ENCODE assay signal across 34 mouse cellular contexts in the genomic region with DNA sequence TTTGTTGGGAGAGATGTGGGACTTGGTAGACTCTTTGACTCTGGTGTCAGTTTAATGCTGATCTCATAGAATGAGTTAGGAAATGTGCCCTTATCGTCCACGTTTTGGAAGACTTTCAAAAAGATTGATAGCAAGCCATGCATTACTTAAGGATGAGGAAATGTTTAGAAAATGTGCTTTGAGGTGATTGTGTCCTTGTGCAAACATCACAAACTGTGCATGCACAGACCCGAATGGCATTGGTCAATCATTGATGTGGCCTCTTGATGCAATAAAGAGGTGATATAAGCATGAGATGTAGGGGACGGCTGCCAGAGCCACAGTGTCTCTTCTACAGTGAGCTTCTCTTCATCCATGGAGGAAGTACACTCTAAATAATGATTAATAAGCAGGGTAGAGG. TPM values are rescaled to one million over a fixed set of nuclear protein-coding genes. Genes with fewer than 3 reads are reported as not detected.
DNase-seq lines count a peak whose midpoint lies in the region; ATAC-seq and TF ChIP-seq lines count a peak whose summit lies in the region.
"Had no signal": no experiment of that assay in that cellular context is flagged by ENCODE, and none has a peak within 500 bp of the region (broad histone marks: within the 10 kb centered on the region; RNA-seq: fewer than 3 reads in every experiment).

No protein-coding gene starts in this region.

- H3K4me1 ChIP-seq in liver, adult 2 months (ENCODE audit: control insufficient read depth, insufficient read depth, low read length) = peaks cover 9% of the 10 kb centered on the region
- H3K4me1 ChIP-seq in liver, embryonic 12.5 days = no peaks in the 10 kb centered on the region
- 0 out of 2 replicates have a peak, but pooled peaks cover 5% of the 10 kb centered on the region for H3K4me1 ChIP-seq in liver, postnatal 0 days (ENCODE audit: insufficient read depth)
- peaks cover 18% of the 10 kb centered on the region for H3K4me1 ChIP-seq in thymus, adult 2 months (replicated peaks; ENCODE audit: control insufficient read depth, insufficient read depth, low read length)
- H3K4me1 ChIP-seq: embryonic facial prominence, embryonic 15.5 days; forebrain, embryonic 12.5 days; heart, embryonic 12.5 days; midbrain, embryonic 15.5 days; neural tube, embryonic 15.5 days; stomach, embryonic 15.5 days had no signal

- H3K4me2 ChIP-seq in liver, embryonic 12.5 days = no peak overlapping the region
- no peak overlapping the region for H3K4me2 ChIP-seq in liver, postnatal 0 days (ENCODE audit: low read depth, low read length)
- H3K4me2 ChIP-seq: embryonic facial prominence, embryonic 15.5 days; forebrain, embryonic 12.5 days; heart, embryonic 12.5 days; hindbrain, embryonic 13.5 days; limb, embryonic 15.5 days; lung, embryonic 14.5 days; midbrain, embryonic 15.5 days; neural tube, embryonic 15.5 days; stomach, embryonic 15.5 days had no signal

- 11% methylated on average over 4 of the region's 4 CpGs for WGBS in liver, adult 2 months
- WGBS in liver, embryonic 12.5 days (ENCODE audit: insufficient replicate concordance) = 54% methylated on average over 4 of the region's 4 CpGs
- 32% methylated on average over 4 of the region's 4 CpGs for WGBS in liver, postnatal 0 days (ENCODE audit: insufficient replicate concordance)
- 85% methylated on average over 4 of the region's 4 CpGs for WGBS in thymus, adult 2 months

- no peak overlapping the region for H3K27ac ChIP-seq in liver, adult 2 months (replicated peaks; ENCODE audit: insufficient read depth, low read depth, low read length)
- no peak overlapping the region for H3K27ac ChIP-seq in liver, embryonic 12.5 days
- H3K27ac ChIP-seq in liver, postnatal 0 days (ENCODE audit: low read depth) = no peak overlapping the region
- H3K27ac ChIP-seq in thymus, adult 2 months (ENCODE audit: control insufficient read depth, insufficient read depth, low read length) = no peak overlapping the region
- no peak overlapping the region for H3K27ac ChIP-seq in gastrocnemius, adult 2 months
- H3K27ac ChIP-seq: embryonic facial prominence, embryonic 10.5 days; embryonic facial prominence, embryonic 15.5 days; forebrain, embryonic 12.5 days; heart, adult 2 months; hindbrain, embryonic 13.5 days; layer of hippocampus, adult 2 months; limb, embryonic 10.5 days; limb, embryonic 15.5 days; midbrain, embryonic 10.5 days; midbrain, embryonic 15.5 days; neural tube, embryonic 15.5 days; stomach, embryonic 15.5 days had no signal

- no peak for TF ChIP-seq CTCF in liver, adult 2 months (IDR thresholded peaks at IDR 0.05; ENCODE audit: low read depth, low read length)
- no peak for TF ChIP-seq CTCF in liver, postnatal 0 days (IDR thresholded peaks at IDR 0.05; ENCODE audit: low read depth)
- TF ChIP-seq CTCF in thymus, adult 2 months (IDR thresholded peaks at IDR 0.05; ENCODE audit: borderline replicate concordance, control insufficient read depth, extremely low read depth, insufficient read depth, low read length, poor library complexity) = no peak
- TF ChIP-seq CTCF in gastrocnemius, adult 2 months (IDR thresholded peaks at IDR 0.05) = no peak

- H3K79me2 ChIP-seq in liver, adult 2 months (ENCODE audit: control insufficient read depth, insufficient read depth, low read length) = no peaks in the 10 kb centered on the region

- no peak for ATAC-seq in liver, embryonic 12.5 days
- peak; percentile 91 for ATAC-seq in liver, postnatal 0 days
- ATAC-seq: CD4-positive, CD25-positive, alpha-beta regulatory T cell, adult 4 months; forebrain, postnatal 0 days; midbrain, embryonic 15.5 days had no signal

- DNase-seq in liver, adult 2 months (ENCODE audit: extremely low read depth, low read depth, low spot score) = peak; percentile 51
- DNase-seq in urinary bladder, postnatal 36 days (ENCODE audit: low spot score in 2 of 2) = peak; percentile 26 to 39
- DNase-seq in urinary bladder, postnatal 10 days (ENCODE audit: low spot score) = no peak
- DNase-seq in liver, postnatal 0 days = peak; percentile 34
- DNase-seq in gastrocnemius, postnatal 25 days = no peak
- no peak for DNase-seq in thymus, adult 2 months
- no peak for DNase-seq in gastrocnemius, adult 2 months
- DNase-seq: adrenal gland, postnatal 36 days; cerebellum, adult 18-20 months; cerebellum, postnatal 14 days; forebrain, postnatal 0 days; gastrocnemius, postnatal 14 days; heart, adult 2 months; heart, postnatal 4 days; kidney, adult 2 months; kidney, postnatal 36 days; lung, embryonic 14.5 days; retina, postnatal 1 day; right cerebral cortex, postnatal 14 days; thymus, postnatal 25 days had no signal

- H3K36me3 ChIP-seq in liver, adult 2 months (ENCODE audit: control insufficient read depth, insufficient read depth, low read length) = no peaks in the 10 kb centered on the region
- no peaks in the 10 kb centered on the region for H3K36me3 ChIP-seq in liver, embryonic 12.5 days
- H3K36me3 ChIP-seq in liver, postnatal 0 days (replicated peaks; ENCODE audit: insufficient read depth, low read length) = no peaks in the 10 kb centered on the region
- no peaks in the 10 kb centered on the region for H3K36me3 ChIP-seq in thymus, adult 2 months (ENCODE audit: control insufficient read depth, insufficient read depth, low read length)
- H3K36me3 ChIP-seq: embryonic facial prominence, embryonic 10.5 days; embryonic facial prominence, embryonic 15.5 days; forebrain, embryonic 12.5 days; heart, embryonic 12.5 days; hindbrain, embryonic 13.5 days; limb, embryonic 10.5 days; limb, embryonic 15.5 days; midbrain, embryonic 10.5 days; midbrain, embryonic 15.5 days; neural tube, embryonic 15.5 days; stomach, embryonic 15.5 days had no signal

- no peak overlapping the region for H3K9ac ChIP-seq in liver, adult 2 months (ENCODE audit: low read depth, low read length)
- H3K9ac ChIP-seq in liver, embryonic 12.5 days = no peak overlapping the region
- no peak overlapping the region for H3K9ac ChIP-seq in liver, postnatal 0 days (replicated peaks)
- H3K9ac ChIP-seq: embryonic facial prominence, embryonic 15.5 days; forebrain, embryonic 12.5 days; forebrain, postnatal 0 days; heart, embryonic 12.5 days; hindbrain, embryonic 13.5 days; limb, embryonic 15.5 days; lung, embryonic 14.5 days; midbrain, embryonic 15.5 days; neural tube, embryonic 15.5 days; stomach, embryonic 15.5 days had no signal

- H3K9me3 ChIP-seq in liver, embryonic 12.5 days (replicated peaks) = no peaks in the 10 kb centered on the region
- H3K9me3 ChIP-seq in liver, postnatal 0 days (ENCODE audit: low read length) = no peaks in the 10 kb centered on the region
- H3K9me3 ChIP-seq: embryonic facial prominence, embryonic 10.5 days; embryonic facial prominence, embryonic 15.5 days; forebrain, embryonic 12.5 days; heart, embryonic 12.5 days; hindbrain, embryonic 13.5 days; limb, embryonic 10.5 days; limb, embryonic 15.5 days; midbrain, embryonic 10.5 days; midbrain, embryonic 15.5 days; neural tube, embryonic 15.5 days; stomach, embryonic 15.5 days had no signal

- no peak for TF ChIP-seq POLR2A in liver, adult 2 months (IDR thresholded peaks at IDR 0.05; ENCODE audit: extremely low read depth, insufficient read depth, low read length)
- TF ChIP-seq POLR2A in thymus, adult 2 months (IDR thresholded peaks at IDR 0.05; ENCODE audit: control insufficient read depth, extremely low read depth, insufficient read depth, low read length, poor library complexity) = no peak

- H3K27me3 ChIP-seq in liver, adult 2 months (ENCODE audit: control insufficient read depth, insufficient read depth, low read length) = no peaks in the 10 kb centered on the region
- no peaks in the 10 kb centered on the region; the same call in none of the 2 replicates for H3K27me3 ChIP-seq in liver, embryonic 12.5 days (replicated peaks)
- H3K27me3 ChIP-seq in liver, postnatal 0 days (ENCODE audit: insufficient read depth, low read length) = no peaks in the 10 kb centered on the region
- no peaks in the 10 kb centered on the region for H3K27me3 ChIP-seq in thymus, adult 2 months (ENCODE audit: control insufficient read depth, insufficient read depth, low read length)
- H3K27me3 ChIP-seq: embryonic facial prominence, embryonic 15.5 days; forebrain, embryonic 12.5 days; hindbrain, embryonic 13.5 days; limb, embryonic 15.5 days; midbrain, embryonic 15.5 days; neural tube, embryonic 15.5 days; stomach, embryonic 15.5 days had no signal

- intact Hi-C loops in gastrocnemius, adult 2 months (cut with DNase I) = no loop called here

- H3K4me3 ChIP-seq in liver, adult 2 months (ENCODE audit: insufficient read depth, low read depth, low read length) = no peak overlapping the region
- no peak overlapping the region for H3K4me3 ChIP-seq in liver, embryonic 12.5 days
- no peak overlapping the region for H3K4me3 ChIP-seq in liver, postnatal 0 days (ENCODE audit: low read depth, low read length)
- H3K4me3 ChIP-seq in thymus, adult 2 months (ENCODE audit: control insufficient read depth, insufficient read depth, low read length) = no peak overlapping the region
- H3K4me3 ChIP-seq in gastrocnemius, adult 2 months = no peak overlapping the region
- H3K4me3 ChIP-seq: embryonic facial prominence, embryonic 10.5 days; embryonic facial prominence, embryonic 15.5 days; forebrain, embryonic 12.5 days; heart, adult 2 months; heart, embryonic 12.5 days; hindbrain, embryonic 13.5 days; layer of hippocampus, adult 2 months; limb, embryonic 10.5 days; limb, embryonic 15.5 days; midbrain, embryonic 10.5 days; midbrain, embryonic 15.5 days; neural tube, embryonic 15.5 days; stomach, embryonic 15.5 days had no signal

- TF ChIP-seq EP300 in liver, postnatal 0 days (IDR thresholded peaks at IDR 0.05; ENCODE audit: low read depth) = peak; percentile 76

RNA-seq across cellular contexts. Expression of a gene that starts 20.7 kb away (rescaled TPM):
- 28.6 and 34.3 TPM in 2 replicates for total RNA-seq in liver, adult 2 months (2014; rRNA removed)
- polyA plus RNA-seq in liver, adult 2 months (2012; rRNA removed) = 22.2 and 24.4 TPM in 2 replicates
- polyA plus RNA-seq in liver, embryonic 12.5 days (2016; fragmentation: Nextera tagmentation; extraction: Ambion mirVana) = 10.0 and 10.7 TPM in 2 replicates
- 7.0 and 7.6 TPM in 2 replicates for polyA plus RNA-seq in liver, postnatal 0 days (2015; fragmentation: Nextera tagmentation; extraction: Ambion mirVana)
- total RNA-seq in gastrocnemius, postnatal 25 days (2021) = 10 to 100 TPM; 17.0 to 17.6 TPM
- 22.8 TPM in 2 replicates for polyA plus RNA-seq in thymus, adult 2 months (2012; rRNA removed)
- total RNA-seq in gastrocnemius, adult 2 months (2021) = 10 to 100 TPM; 15.3 to 17.4 TPM

Comparison
In these comparisons a context has a peak if more than half of its experiments do, and no peak if none do; other contexts are left out.
1. DNase-seq: peak in liver, adult 2 months (single experiment), urinary bladder, postnatal 36 days (2 of 2) and liver, postnatal 0 days (single experiment); none in urinary bladder, postnatal 10 days (single experiment), gastrocnemius, postnatal 25 days (single experiment), thymus, adult 2 months (single experiment) and gastrocnemius, adult 2 months (single experiment).